Mouse (Mus musculus) brain, adult 2 months (tissue): ENCODE measurements around the gene Slc25a13.

Experiments used
- DNase-seq: peaks from one replicate; pipeline ENCODE4 v3.0.0; 2011; ENCODE audit warnings: low read depth, low spot score

Slc25a13 gene

DNA sequence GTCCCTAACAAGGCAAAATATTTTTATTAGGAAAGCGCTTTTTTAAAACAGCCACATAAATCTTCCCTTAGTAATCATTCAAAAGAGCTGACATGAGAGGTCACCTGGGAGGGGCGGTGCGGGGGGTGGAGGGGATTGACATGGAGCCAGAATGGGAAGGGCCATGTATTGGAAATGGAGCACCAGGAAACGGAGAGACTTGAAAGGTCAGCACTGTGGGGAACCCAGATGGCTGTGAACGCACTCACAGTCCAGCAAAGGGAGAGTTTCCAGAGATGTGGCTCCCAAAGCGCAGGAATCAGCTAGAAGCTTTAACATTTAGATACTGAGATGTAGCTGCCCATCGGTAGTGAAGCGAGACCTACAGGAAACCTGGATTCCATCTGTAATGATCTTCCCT lies 101.2 kb downstream of the Slc25a13 start:
- peak; percentile 79 for DNase-seq

GRCm38 (mm10) chr6:6113776-6114175 lies 103.2 kb downstream of the Slc25a13 start:
- DNase-seq = no peak

DNA sequence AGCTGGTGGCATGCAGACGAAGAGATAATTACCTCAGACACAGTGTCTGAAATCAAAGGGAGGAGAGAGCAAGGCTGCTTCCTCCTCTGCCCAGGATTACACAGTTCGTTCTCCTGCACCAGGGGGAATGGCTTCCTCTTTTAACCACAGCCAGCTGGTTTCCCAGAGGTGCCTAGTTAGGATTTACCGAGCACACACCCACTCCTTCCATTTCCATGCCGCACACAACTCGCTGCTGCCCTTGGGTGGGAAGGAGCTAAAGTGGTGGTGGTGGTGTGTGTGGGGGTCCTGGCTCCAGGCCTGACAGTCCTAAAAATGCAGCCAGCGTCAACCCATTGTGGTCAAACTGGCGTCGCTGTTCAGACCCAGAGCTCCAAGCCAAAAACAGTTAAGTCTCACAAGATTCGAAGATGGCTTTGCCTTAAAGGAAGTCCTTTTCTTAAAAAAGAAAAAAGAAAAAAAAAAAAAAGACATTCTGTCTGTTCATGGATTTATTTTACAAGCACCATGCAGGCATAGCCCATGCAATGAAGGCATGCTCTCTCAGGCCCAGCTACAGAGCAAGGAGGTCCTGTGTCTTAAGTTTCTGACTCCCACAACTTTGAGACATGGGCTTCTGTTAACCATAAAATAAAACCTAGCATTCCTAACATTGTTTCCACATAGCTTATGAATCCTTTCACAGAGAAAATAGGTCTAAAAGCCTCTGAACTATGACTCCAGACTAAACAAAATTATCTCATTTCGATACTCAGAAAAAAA lies 104.0 kb downstream of the Slc25a13 start:
- DNase-seq = peak; percentile 67

DNA sequence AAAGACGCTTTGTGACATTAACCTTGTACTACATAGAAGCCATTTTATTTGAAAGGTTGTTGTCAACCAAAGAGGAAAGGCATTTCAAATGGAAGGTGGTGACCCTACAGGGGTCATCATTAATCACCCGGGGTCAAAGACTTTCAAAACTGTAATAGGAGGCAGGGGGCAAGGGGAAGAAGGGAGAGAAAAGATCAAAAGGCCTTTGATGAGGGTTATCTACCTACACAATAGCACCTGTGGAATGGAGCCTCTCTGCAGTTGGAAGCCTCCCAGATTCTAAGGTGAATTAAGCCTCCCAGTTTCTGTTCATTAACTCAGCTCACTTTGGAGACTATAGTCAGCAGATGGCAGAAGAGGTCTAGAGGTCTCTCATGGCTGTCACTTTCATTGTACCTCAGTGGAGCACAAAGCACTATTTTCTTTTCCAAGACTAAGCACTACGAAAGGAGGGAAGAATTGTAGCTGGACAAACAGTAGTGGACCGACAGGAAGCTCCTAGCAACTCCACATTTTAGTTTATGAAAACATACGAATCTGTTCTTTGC lies 109.5 kb downstream of the Slc25a13 start:
- DNase-seq = peak; percentile 27

DNA sequence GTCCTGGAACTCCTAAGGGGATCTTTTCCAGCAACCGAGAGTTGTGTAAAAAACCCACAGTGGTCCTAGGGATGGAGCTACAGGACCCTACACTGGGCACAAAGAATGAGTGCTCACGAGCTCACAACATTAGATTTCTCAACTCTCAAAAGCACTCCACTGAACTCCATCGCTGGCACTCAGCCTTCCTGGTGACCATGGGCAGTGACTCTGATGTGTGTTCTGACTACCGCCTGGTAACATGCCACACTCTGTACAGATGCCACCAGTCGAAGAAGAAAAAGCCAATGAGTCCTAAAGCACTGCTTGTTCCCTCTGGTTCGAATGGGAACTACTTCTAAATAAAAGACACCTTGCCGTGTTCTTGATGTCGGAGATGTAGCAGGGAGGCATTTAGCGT lies 111.4 kb downstream of the Slc25a13 start:
- no peak for DNase-seq

- no peak for DNase-seq
These were observed 113.5 kb downstream of the Slc25a13 start for GRCm38 (mm10) chr6:6103469-6103868.

GRCm38 (mm10) chr6:6101605-6102004 lies 115.4 kb downstream of the Slc25a13 start:
- DNase-seq = peak; percentile 37

DNA sequence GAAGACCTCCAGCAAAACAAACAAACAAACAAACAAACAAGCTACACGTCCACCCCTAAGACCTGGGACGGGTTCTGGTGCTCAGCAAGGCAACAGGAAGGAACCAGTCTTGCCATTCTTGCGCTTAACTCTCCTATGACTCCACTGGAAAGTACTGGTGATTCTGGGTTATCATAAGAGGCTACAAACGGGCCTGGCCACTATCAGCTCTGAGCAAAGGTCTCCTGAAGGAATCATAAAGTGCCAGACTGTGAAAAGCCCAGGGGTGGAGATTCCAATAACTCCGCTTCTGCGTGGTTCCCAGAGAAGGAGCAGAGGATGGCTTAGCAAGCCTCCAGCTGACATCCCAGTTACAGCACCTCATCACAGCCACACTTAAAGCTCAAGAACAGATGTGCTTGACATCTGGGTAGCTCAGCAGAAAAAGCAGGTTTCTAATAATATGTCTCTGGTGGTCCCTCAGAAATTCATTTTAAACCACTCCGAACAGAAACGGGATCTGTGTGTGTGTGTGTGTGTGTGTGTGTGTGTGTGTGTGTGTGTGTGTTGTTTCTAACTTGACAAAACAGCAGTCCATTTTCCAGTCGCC lies 116.0 kb downstream of the Slc25a13 start:
- DNase-seq = no peak

DNA sequence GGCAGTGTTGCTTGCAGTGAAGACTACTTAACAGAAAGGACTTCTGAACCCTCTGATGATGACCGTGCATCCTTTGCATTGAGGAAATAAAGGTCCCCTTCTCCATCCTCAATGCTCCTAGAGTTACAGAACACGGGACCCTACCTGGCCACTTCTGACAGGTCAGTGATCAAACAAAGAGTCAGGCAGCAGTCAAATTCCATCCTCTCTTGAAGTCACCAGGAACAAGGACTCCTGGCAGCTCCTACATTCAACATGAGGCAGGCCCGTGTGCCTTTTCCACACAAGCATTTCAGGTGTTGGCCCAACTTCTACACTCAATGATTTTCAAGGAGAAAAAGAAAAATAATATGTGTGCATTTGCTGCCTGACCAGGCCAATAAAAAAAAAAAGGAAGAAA lies 123.0 kb downstream of the Slc25a13 start:
- DNase-seq = no peak

DNA sequence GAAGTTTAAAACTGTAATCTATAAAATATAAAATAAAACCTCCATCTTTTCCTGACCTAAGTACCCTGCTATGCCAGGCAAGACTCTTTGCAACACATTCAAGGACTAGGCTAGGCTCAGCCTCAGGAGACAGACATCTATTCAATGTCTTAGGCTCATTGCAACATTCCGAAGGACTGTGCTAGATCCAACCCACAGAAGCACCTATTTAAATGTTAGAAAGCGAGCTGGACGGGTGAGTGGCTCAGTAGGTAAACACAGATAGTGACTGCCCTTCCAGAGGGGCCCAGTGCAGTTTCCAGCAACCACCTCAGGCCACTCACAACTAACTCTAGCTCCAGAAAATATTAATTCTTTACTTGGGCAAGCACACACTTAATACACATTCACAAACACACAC lies 123.5 kb downstream of the Slc25a13 start:
- DNase-seq = no peak

DNA sequence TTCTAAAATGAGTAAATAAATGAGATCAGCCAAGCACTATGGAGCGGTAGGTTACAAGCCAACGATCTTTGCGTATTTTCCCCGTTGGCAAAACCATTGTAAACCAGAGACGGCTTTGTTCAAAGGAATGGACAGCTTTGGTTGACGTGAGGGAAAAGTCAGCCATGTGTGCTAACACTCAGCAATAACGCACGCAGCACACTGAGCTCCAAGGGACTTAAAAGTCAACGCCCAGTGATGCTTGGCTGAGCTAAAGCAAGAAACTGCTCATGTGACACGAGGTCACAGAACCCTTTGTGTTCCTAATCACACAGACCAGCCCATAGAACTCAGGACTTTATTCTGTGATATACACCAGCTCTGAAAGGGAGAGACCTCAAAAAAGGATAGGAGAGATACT lies 124.5 kb downstream of the Slc25a13 start:
- DNase-seq = no peak

DNA sequence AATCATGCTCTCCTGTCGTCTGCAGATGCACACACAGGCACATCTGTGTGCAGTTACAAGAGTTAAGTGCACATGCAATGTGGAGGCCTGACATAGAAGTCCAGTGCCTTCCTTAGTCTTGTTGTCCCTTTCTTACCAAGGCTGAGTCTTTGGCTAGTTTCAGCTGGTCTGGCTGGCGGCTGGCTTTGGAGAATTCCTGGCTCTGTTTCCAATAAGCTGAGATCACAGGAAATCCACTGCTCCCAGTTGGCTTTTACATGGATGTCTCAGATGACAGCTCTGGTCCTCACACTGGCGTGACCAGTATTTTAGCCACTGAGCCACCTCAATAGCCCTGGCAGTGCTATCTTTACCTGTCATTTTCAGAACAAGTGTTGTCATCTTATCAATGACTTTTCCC lies 126.0 kb downstream of the Slc25a13 start:
- no peak for DNase-seq

- peak; percentile 95 for DNase-seq
These were observed 128.8 kb downstream of the Slc25a13 start for GRCm38 (mm10) chr6:6088151-6088550.

GRCm38 (mm10) chr6:6080484-6080883 lies 136.5 kb downstream of the Slc25a13 start:
- no peak for DNase-seq

DNA sequence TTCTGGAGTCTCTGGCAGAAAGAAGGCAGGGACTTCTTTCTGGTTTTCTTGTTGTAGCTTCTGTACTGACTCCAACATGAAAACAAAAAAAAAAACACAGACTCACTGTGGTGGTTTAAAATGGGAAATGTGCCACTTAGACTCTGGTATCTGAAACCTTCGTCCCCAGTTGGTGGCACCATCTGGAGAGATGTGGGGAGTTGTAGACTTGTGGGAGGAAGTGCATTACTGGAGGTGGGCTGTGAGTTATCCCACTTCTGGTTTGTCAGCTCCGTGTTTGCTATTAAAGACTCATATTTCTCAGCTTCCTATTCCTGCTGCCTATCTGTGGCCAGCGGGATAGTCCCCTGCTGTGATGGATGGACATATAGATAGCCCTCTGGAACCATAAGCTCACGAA lies 139.7 kb downstream of the Slc25a13 start:
- peak; percentile 54 for DNase-seq

- DNase-seq = no peak
These were observed 141.0 kb downstream of the Slc25a13 start for GRCm38 (mm10) chr6:6075940-6076447.

GRCm38 (mm10) chr6:6071038-6071437 lies 145.9 kb downstream of the Slc25a13 start:
- no peak for DNase-seq

GRCm38 (mm10) chr6:6070015-6070414 lies 147.0 kb downstream of the Slc25a13 start:
- DNase-seq = no peak

- DNase-seq = no peak
These were observed 149.8 kb downstream of the Slc25a13 start for GRCm38 (mm10) chr6:6067201-6067600.

DNA sequence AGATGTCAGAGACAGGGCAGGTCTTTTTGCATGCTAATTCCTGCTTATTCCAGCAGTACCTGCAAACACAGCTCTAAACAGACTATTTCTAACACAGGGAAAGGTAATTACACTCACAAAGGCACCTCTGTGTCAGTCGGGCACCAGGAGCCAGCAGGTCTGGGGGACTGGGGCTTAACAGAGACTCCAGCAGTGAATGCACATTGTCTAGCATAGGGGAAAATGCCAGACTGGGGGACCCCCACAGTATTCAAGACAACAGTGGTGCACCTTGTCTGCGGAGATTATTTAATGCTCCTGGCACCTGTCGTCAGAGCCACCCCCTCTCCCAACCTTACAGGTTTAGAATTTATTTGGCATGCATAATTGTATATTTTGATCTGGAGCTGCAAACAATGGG lies 158.4 kb downstream of the Slc25a13 start:
- DNase-seq = no peak

DNA sequence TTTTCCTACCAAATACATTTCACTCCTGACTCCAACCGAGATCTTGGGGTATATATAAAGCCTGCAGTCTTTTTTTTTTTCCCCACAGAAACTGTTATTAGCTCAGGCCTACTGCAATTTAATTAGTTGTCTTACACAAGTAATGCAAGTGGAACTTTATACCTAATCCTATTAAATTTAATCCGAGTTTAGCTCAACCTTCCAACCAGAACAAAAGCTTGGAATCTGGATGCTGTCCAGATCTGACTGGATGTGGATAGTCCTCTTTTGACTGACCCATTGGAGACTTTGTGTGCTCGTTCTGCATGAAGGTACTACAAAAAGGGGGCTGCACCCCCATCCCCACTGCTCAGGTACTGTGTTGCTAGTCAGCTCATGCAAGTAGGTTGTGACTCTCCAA lies 163.0 kb downstream of the Slc25a13 start:
- DNase-seq = no peak

GRCm38 (mm10) chr6:6052696-6053095 lies 164.3 kb downstream of the Slc25a13 start:
- DNase-seq = no peak
